Comparison of ENCODE assay signal across 8 mouse cellular contexts in the genomic region with DNA sequence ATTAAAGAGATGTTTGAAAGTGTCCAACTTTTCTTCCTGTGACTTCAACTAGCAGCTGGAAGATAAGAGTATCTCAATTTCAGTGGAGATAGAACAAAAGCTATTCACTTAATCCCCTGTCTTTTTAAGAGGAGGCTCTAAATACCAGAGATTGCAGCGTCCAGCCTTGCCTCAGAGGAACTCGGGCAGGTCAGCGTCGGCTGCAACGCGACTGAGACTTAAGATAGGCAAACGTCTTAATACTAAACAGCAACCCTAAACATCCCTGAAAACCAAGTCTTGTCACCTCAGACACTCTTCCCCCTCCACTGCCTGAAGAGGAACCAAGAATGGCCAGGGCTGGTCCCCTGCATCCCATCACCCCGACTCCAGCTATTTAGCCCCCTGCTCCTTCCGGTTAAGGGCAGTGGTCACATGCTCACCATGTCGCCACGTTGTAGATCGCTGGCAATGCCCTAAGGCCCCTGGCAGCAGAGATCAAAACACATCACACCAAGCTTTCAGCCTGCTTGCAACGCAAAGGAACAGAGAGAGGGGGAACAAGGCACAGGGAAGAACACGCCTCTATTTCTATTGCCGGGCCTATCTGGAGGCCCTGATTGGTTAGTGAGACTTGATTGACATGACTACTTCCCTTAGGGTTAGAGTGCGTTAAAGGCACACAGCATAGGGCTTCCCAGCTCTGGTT. TPM values are rescaled to one million over a fixed set of nuclear protein-coding genes. Genes with fewer than 3 reads are reported as not detected.
DNase-seq lines count a peak whose midpoint lies in the region; ATAC-seq lines count a peak whose summit lies in the region.
"Not testable (repeated sequence)": the region's sequence is repeated elsewhere in the genome, so short reads cannot be mapped to it uniquely, and the experiment has no call there.

No protein-coding gene starts in this region.

- ATAC-seq in hindbrain, embryonic 16.5 days: peak; percentile 100

- H3K4me3 ChIP-seq in hindbrain, embryonic 16.5 days (ENCODE audit: low read length): peak overlapping the region; percentile 52

- H3K9ac ChIP-seq in hindbrain, embryonic 16.5 days (ENCODE audit: low read depth, low read length): peak overlapping the region; percentile 66

- 3% methylated on average over 16 of the region's 16 CpGs for WGBS in hindbrain, embryonic 16.5 days

- peak; percentile 57 for DNase-seq in T-cell, adult 2 months (ENCODE audit: low spot score)
- peak; percentile 54 to 68 for DNase-seq in cerebellum, postnatal 25 days
- peak; percentile 81 for DNase-seq in gastrocnemius, adult 18-20 months (ENCODE audit: low spot score)
- DNase-seq in left cerebral cortex, adult 11 months (ENCODE audit: low spot score): peak; percentile 84
- peak; percentile 93 for DNase-seq in lung, postnatal 36 days
- peak; percentile 86 for DNase-seq in retina, embryonic 14.5 days (ENCODE audit: low spot score)
- DNase-seq in thymus, postnatal 4 days: peak; percentile 57

- H3K9me3 ChIP-seq in hindbrain, embryonic 16.5 days (ENCODE audit: control insufficient read depth, low read length): not testable (repeated sequence)

- H3K27ac ChIP-seq in hindbrain, embryonic 16.5 days (ENCODE audit: low read depth, low read length): peak overlapping the region; percentile 59; the same call in 1 of the 2 replicates

- peak overlapping the region; percentile 60 for H3K4me2 ChIP-seq in hindbrain, embryonic 16.5 days (ENCODE audit: low read length)

- not testable (repeated sequence) for H3K27me3 ChIP-seq in hindbrain, embryonic 16.5 days (replicated peaks; ENCODE audit: control insufficient read depth, insufficient read depth, low read length)

- H3K4me1 ChIP-seq in hindbrain, embryonic 16.5 days (ENCODE audit: control insufficient read depth, insufficient read depth, low read depth, low read length): not testable (repeated sequence)

- not testable (repeated sequence) for H3K36me3 ChIP-seq in hindbrain, embryonic 16.5 days (ENCODE audit: control insufficient read depth, insufficient read depth, low read length)

RNA-seq across cellular contexts. Expression of a gene that starts 28.8 kb away (rescaled TPM):
- total RNA-seq in gastrocnemius, adult 18-20 months (2021): 1 to 10 TPM in 1 of 2 experiments, under 1 TPM in 1; 0.64 to 1.8 TPM
- polyA plus RNA-seq in hindbrain, embryonic 16.5 days (2015; fragmentation: Nextera tagmentation; extraction: Ambion mirVana): 7.2 and 10.0 TPM in 2 replicates

Comparison
In these comparisons a context has a peak if more than half of its experiments do, and no peak if none do; other contexts are left out.
1. Peak in every context shown above with its lines: DNase-seq, ATAC-seq, H3K4me3 ChIP-seq and H3K27ac ChIP-seq.